Mouse (Mus musculus) lung, postnatal 14 days (tissue): ENCODE results near the gene Trim58.

Source experiments
- DNase-seq: peaks from one replicate; pipeline ENCODE4 v3.0.0; 2021

The Trim58 gene

DNA sequence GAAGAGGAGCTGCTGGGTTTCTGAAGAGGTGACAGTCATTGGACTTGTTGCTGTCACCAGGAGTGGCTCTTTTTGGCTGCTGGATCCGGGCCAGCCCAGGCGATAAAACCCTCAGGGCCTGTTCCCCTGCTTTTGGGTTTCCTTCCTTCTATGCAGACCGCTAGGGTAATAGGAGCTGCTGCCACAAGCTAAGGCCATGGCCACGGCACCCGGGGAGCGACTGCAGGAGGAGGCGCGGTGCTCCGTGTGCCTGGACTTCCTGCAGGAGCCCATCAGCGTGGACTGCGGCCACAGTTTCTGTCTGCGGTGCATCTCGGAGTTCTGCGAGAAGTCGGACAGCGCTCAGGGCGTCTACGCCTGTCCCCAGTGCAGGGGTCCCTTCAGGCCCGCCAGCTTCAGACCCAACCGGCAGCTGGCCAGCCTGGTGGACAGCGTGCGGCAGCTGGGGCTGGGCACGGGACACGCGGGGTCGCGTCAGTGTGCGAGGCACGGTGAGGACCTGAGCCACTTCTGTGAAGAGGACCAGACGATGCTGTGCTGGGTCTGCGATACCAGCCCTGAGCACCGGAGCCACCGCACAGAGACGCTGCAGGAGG lies at the start of gene Trim58:
Trim58 (plus strand) TSS at position 194 of the 596 bp plus-strand sequence.
- DNase-seq = no peak

DNA sequence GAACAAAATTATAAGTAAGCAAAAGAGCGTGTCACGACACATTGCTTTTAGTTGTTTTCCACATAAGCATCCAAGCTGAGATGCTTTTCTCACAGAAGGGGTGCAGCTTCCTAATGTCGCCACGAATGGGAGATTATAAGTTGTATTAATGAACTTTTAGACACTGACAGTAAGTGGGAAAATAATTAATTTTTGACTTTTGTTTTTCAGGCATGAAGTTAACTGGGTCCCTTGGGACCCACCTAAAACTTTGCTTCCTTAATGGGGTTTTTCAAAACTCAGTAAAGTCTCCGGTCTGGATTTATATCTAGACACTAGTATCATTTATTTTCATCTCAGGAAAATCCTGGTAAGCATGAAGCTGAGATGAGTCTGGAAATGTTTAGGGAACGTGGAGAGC lies 45.5 kb upstream of the Trim58 start, which contains the start of gene Olfr324:
Olfr324 (plus strand) TSS at position 301 of the 400 bp plus-strand sequence.
- no peak for DNase-seq

DNA sequence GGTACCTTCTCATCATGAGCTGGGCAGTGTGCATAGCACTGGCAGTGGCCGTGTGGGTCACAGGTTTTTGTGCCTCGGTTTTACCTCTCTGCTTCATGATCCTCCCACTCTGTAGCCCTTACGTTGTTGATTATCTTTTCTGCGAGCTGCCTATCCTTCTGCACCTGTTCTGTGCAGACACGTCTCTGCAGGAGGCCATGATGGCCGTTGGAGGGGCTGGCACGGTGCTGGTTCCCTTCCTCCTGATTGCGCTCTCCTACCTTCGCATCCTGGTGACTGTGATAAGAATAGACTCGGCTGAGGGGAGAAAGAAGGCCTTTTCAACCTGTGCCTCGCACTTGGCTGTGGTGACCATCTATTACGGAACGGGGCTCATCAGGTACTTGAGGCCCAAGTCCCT lies 42.4 kb upstream of the Trim58 start:
- no peak for DNase-seq

DNA sequence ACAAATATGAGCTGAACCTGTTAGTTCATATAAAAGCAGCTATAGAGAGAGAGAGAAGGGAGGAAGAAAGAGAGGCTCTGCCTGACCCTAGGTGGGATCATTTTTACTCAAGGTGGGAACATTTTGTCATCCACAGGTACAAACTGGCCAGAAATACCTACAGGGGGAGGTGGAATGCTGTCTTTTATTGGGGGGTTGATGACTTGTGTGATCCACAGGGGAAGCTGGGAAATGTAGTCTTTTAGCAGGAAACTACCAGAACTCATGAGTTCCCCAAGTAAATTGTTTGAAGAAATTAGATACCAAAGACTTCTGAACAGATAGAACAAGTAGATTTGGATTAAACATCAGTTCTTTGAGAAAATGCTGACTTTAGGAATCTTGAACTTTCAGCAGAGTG lies 38.2 kb upstream of the Trim58 start:
- no peak for DNase-seq

DNA sequence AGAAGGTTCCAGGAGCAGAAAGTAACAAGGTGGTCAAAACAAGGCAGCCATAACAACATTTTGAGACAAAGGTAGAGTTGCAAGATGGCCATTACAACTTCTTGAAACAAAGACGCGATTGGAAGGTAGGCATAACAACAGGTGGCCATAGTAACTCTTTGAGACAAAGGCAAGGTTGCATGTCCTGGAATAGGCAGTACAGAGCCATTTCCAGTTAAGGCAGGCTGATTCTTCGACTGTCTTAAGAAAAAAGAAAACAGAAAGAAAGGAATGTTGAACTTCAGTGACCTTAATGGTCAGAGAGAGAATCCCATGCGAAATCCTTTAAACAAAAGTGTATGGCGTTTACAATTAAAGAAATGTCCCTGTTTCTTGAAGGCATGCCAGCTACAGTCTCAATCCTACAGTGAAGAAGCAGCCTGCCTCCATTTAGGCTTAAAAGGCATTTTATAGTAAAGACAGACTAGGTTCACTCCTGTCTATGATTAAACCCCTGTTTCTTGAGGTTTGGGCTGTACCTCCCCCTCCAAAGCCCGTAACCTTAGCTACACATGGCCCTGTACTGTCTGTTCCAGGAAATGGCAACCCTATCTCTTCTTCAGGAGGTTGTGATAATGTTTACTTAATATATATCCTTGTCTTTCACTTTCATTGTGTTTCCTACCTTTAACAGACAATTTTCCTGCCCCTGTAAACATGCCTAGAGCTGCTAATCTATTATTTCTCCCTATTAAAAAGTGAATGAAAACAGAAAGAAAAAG lies 37.3 kb upstream of the Trim58 start:
- no peak for DNase-seq

DNA sequence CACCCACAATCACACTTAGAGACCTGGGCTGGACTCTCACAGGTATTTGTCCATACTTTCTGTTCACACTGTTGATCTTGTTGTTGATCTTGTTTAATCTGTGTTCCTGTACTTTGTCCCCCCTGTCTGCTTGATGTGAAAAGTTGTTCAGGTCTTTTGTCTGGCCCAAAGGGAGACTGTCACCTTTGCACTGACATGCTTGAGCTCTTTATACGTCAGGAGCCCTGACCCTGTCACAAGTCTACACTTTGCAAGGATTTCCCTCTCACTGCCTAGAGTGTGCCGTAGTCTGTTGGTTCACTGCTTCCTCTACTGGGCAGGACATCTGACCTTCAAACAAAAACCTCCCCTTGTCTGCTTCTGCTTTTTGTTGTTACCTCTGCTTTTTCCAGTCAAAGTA lies 35.6 kb upstream of the Trim58 start:
- DNase-seq = no peak

DNA sequence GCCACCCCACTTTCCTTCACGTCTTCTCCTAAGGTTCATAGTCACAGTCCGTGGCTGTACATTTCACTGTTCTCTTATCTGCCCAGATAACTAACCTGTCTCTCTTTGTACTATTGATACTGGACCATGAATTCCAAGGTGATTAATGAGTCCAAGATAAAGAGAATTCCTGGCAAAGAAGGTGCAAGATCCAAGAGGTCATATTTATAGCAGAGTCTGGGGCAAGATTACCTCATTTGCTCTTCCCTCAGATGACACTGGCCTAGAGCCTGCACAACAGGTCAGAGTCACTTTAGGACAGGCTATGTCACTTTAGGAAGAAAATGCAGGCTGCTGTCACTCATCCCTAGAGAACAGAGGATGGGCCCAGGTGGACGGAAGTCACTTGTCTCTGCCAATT lies 35.0 kb upstream of the Trim58 start:
- DNase-seq = no peak

DNA sequence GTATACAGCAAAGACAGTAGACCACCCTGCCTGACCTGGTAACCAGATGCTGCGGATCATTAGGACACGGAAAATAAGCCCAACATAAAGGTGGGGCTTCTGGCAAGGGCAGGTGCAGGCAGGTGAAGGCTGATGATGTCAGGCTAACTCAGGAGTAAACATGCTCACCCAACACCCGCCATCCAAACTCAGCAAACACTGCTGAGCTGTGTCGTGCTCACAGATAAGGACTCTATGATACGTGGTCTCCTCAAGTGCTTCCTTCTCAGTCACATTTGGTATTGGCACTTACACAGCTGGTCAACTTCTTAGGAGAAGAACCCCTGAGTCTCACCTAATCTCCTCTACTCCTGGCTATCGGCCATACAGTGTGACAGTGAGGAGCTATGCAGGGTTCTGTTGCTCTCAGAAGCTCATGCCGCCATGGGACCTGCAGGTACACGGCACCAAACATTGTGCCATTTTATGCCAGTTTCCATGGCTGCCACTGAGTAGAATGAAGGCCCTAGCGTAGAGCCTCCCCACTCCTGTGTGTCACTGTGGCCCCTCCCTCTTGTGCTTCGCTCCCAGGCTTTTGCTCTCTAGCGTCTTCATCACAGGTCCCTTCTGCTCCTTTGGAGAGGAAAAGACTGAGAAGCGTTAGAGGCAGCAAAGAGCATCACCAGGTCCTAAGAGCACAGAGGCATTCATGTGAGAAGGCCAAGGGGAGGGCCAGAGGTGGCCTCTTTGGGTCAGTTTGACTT lies 33.9 kb upstream of the Trim58 start:
- DNase-seq = no peak

DNA sequence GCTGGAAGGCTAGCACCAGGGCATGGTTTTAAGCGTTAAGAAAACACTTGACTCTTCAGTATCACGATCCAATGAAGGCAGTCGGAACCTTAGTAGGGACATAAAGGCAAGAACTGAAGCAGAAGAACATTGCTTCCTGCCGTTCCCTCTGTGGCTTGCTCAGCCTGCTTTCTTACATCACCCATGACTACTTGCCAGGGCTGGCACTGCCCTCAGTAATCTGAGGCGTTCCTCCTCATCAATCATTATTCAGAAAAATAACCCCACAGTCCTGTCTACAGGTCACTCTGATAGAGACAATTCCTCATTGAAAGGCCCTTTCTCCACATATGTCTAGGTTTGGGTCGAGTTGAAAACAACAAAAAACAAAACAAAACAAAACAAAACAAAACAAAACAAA lies 33.2 kb upstream of the Trim58 start:
- DNase-seq = no peak

DNA sequence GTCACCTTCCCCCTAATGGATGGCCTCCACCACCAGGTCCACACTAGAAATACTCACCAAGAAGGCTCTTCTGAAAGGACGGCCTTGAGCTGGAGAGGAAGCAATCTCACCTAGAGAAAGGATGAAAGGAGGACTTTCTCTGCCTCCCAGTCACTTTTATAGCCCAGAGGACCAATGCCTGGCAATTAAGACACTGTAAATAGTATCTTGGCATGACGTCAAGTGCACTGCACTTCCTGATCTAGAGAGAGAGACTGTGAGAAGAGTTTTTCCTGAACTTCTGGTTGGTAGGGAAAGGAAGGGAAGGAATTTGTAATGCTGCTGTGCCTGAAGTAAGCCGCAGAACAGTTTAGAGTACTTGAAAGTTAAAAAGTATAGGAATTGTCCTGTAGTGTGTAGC lies 26.9 kb upstream of the Trim58 start:
- DNase-seq = no peak

DNA sequence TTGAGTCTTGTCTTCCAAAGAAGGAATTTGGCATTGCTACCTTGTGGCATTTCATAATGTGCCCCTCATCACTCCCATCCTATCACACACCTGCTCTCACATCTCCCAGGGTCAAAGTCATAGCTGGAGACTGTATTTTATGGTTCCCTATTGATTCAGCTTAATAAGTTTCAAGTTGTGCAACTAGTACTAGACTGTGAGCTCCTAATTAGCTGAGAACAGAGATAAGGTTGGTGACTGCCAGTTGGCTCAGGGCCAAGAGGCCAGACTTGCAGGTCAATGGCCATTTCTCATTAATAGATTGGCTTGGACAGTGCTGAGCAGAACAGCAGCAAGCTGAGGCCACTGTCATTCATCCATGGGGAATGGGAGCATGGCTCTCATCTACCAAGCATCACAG lies 25.7 kb upstream of the Trim58 start:
- peak; percentile 5 for DNase-seq

DNA sequence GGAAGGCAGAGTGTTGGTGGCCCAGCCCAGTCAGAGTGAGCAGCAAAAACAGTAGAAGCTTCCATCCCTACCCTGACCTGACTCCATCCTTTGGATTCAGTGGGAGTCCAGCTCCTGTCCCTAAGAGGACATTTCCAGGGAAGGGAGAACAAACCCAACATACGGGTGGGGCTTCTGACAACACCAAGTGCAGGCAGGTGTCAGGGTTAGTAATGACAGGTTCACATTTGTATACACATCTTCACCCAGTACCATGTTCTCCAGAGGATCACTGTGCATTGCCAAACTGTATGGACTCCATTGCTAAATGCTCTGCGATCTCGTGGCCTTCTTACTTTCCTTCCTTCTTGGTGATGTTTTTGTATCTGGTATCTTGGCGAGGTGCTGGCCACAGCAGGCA lies 24.3 kb upstream of the Trim58 start, which contains the start of gene 2210407C18Rik:
2210407C18Rik (minus strand) TSS at position 101 of the 400 bp plus-strand sequence.
- DNase-seq = no peak

DNA sequence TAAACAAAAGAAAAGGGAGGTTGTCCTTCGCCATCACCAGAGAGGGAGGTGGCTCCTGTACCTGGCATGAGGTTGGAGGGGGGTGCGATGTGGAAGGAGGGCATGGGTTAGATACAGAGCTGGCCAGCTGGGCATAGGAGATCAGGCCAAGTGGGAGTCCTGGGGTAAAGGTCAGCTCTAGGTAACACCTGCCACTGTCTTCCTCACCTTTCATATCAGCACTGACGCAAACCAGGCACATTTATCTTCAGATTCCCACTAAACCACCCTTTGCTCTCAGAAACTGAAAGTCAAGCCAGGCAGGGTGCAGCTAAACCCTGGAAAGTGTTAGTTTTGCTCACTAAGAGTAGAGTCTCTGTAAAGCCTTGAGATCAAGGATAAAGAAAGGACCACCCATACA lies 21.9 kb upstream of the Trim58 start:
- DNase-seq = no peak

DNA sequence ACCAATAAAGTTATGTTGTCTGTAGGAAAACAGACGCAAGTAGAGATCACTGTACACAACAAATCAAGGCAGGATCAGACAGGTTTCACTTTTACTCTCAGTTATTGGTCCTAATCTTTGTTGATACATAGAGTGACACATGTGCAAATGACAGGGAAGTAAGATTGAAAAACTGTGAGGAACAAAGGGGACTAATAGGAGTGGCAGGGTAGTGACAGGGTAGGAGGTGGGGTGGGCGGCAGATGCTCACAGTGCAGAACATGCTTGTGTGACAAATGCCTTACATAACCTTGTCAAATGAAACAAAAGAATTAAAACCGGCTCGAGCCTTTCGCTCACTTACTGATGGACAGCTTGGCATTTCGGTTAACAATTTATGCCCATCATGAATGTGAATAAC lies 21.5 kb upstream of the Trim58 start:
- DNase-seq = no peak

DNA sequence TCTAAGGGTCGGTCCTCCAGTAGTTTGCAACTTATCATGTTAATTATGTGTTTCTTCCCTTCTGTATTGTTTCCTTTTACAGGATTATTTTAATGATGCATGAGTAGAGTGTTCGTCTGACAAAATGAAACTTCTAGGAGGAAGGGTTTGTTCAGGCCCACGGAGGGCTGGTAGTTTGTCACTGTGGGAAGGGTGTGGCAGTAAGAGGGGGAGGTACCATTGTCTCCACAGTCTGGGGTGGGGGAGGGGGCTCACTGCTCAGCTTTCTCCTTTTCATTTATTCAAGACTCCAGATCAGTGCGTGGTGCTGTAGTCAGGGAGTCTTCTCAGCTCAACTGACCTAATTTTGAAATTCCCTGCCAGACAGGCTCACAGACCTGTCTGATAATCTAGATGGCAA lies 14.1 kb upstream of the Trim58 start:
- DNase-seq = no peak

DNA sequence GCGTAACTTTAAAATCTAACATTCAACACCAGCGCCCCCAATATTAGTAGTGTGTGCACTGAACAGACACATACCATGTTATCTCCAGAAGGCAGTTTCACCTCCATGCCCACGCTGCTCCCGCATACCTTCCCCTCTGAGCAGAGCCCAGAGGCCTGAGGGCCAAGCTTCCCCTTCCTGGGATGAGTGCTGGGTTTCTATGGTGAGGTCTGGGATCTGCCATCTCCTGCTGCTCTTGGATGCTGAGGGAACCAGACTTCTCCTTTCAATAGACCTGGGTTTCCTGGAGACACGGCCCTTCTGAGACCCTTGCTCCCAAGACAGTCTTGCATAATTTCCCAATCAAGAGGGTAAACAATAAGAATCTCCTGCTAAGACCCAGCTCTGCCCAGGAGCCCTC lies 9.9 kb upstream of the Trim58 start, which contains the start of gene Olfr323:
Olfr323 (minus strand) TSS at position 101 of the 400 bp plus-strand sequence.
- no peak for DNase-seq

DNA sequence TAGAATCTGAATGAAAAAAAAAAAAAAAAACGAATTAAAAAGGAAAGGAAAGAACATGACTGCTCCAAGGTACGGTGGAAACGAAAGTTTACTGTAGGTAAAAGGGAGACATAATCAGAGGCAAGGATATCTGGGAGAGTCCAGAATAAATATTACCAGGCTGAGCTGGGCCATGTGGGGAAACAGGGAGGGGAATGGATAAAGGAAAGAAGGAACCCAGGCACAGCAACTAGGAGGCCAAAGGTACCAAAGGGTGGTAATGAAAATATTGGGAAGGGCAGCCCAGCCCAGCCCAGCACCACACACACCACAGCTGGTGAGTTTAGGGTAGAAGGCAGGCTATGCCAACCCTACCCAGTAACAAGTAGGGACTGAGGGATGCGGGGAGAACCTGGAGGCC lies 5.4 kb upstream of the Trim58 start:
- DNase-seq = no peak

DNA sequence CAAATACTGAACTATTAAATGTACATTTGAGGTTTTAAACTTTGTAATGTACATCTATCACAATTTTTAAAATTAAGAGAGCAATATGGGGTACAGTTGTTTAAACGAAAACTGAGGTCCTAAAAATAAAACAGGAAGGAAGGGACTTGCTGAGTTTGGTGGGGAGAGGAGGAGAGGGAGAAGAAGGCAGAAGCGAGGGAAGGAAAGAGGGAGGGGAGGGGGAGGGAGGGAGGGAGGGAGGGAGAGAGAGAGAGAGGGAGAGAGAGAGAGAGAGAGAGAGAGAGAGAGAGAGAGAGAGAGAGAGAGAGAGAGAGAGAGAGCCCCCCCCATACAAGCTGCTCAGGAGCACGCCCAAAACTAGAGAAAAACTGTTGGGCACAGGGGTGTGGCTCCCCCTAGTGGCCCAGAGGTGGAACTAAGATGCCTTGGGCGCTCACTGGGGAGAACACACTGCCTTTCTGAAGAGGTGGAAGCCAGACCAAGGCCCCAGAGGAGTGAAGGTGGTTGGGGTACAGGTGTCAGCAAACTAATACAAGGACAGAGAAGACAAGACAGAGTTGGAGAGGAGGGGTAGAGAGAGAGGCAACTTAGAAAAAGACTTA lies 3.8 kb upstream of the Trim58 start:
- peak; percentile 27 for DNase-seq

DNA sequence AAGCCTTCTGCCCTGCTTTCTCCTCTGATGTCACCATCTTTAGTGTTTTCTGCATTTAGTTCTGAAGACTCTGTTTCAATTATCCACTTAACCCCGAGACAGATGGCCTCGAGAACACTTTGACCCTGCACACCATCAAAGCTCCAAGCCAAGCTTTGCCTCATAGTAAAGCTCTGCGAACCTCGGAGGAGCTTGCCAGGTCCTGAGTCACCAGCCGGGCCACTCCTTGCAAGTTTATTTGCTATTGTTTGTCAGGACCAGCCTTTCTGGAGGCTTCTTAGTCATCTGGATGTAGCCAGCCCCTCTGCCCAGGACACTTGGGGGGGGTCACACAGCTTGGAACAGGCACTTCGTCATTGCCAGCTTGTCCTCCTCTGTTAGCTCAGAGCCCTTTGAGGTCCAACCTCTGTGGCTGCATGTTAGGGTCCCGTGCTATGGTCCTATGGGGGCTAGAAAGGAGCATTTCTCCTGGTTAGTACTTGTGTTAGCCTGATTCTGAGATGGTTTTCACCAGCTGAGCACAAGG lies 2.0 kb upstream of the Trim58 start:
- no peak for DNase-seq

DNA sequence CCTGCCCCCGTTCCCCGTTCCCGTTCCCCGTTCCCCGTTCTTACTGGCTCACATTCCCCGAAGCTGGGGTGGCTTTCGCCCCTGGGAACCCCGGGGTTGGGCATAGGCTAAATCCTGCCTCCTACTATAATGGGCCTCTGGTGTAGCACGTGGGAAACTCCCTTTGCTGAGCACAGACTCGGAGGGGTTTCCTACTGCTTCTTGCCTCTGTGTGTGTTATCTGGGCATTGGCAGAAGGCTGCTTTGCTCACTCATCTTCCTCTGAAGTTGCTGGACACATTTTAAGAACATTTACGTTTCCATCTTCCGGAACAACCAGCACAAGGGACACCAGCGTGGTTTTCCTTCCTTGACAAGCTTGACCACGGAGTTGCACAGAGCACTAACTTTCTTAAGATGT lies 792 bp downstream of the Trim58 start:
- no peak for DNase-seq

DNA sequence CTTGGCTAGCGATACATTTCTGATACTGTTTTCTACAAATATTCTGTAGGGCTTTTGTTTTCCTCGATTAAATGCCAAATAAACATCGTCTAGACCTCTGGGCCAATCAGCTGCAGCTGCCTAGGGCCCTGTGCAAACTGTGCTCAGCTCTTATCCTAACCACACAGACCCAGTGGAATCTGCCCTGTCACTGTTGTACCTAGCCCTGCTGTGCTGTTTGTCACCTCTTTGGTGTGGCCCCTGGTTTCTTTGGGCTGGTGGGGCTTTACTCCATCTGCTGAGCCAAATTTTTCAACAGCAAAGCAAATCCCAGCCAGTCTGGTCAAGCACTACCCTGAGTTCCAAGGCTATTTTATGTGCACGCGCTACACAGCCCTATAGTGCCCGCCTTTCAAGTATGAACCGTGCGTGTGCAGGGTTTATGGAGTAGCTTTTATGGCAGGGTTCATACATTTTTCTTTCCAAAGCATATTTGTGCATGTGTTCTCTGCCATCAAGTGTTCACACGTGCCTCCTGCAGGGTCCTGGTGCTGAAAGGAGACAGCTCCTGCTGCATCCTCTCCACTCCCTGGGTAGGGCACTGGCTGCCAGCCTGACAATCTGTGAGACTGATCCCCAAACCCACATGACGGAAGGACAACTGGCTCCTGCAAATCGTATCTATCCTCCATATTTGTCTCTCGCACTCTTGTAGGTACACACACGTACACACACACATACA lies 1.5 kb downstream of the Trim58 start:
- no peak for DNase-seq

DNA sequence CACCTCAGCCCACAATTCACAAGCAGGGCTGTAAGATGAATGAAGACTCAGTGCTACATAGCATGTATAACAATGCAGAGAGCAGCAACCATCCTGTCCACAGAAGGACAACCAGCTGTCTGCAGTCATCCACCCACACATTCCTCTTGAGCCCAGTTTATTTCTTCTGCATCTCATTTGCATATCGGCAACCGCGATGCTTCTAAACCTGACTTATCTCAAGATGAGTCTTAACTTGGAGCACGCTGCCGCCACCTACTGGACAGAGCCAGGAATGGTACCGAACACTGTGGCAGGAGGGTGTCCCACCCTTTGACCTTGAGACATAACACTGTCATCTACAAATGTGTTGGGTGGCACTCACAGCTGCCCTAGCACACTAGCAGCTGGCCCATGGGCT lies 3.1 kb downstream of the Trim58 start:
- peak; percentile 14 for DNase-seq

DNA sequence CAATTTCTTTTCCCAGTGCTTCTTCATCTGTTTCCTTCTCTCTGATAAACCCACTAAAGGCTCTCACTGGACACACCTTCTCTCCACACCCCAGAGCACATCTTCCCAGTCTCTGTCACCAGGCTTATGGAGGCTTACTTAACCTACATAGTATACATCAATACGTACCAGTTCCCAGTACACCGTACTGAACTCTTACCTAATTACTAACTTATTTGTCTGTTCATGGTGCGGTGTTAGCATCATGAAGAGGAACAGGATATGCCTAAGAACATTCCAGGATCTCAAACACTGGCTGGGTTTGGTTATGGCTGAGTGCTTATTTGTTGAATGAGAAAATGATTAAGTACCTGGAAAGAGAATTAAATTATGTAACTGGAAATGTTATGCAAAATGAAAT lies 14.9 kb downstream of the Trim58 start:
- DNase-seq = no peak
